Mouse (Mus musculus) stomach, embryonic 16.5 days (tissue): ENCODE results near the gene Ecd. TPM values are rescaled to one million over a fixed set of nuclear protein-coding genes. Genes with fewer than 3 reads are reported as not detected.

Experiments
- ATAC-seq: fragments of 200-750 bp; cut with Nextera tagmentation; 2 replicates; pipeline ENCODE4 v1.8.0; 2017; ENCODE audit warnings: moderate number of reproducible peaks, moderate TSS enrichment; ENCODE audit not compliant: insufficient read depth, low FRiP score
- H3K27ac ChIP-seq: fragments of 300-500 bp; sonication (generic); 2 replicates; pipeline ENCODE4 v1.5.1; 2014; ENCODE audit warnings: low read length
- H3K27me3 ChIP-seq: fragments of 300-500 bp; sonication (generic); 2 replicates; pipeline ENCODE4 v1.6.1; 2014; ENCODE audit warnings: low read length, control low read depth, mixed read lengths; ENCODE audit not compliant: control insufficient read depth, insufficient read depth
- H3K36me3 ChIP-seq: fragments of 300-500 bp; sonication (generic); 2 replicates; pipeline ENCODE4 v1.6.1; 2014; ENCODE audit warnings: low read length; ENCODE audit not compliant: control insufficient read depth, insufficient read depth
- H3K4me1 ChIP-seq: fragments of 300-500 bp; sonication (generic); 2 replicates; pipeline ENCODE4 v1.6.1; 2014; ENCODE audit warnings: low read length, control low read depth, mixed read lengths; ENCODE audit not compliant: control insufficient read depth, insufficient read depth
- H3K4me2 ChIP-seq: fragments of 300-500 bp; sonication (generic); 2 replicates; pipeline ENCODE4 v1.6.1; 2014; ENCODE audit warnings: low read depth, low read length, mixed read lengths
- H3K4me3 ChIP-seq: fragments of 300-500 bp; sonication (generic); replicated peaks from 2 replicates; pipeline ENCODE4 v1.5.1; 2014; ENCODE audit warnings: mild to moderate bottlenecking, low read length
- H3K9ac ChIP-seq: fragments of 300-500 bp; sonication (generic); 2 replicates; pipeline ENCODE4 v1.6.1; 2014; ENCODE audit warnings: low read length
- H3K9me3 ChIP-seq: fragments of 300-500 bp; sonication (generic); replicated peaks from 2 replicates; pipeline ENCODE4 v1.6.1; 2016; ENCODE audit warnings: low read length, control low read depth; ENCODE audit not compliant: control insufficient read depth
- WGBS: fragments of 180-500 bp; shearing (Covaris S2); extraction: QIAGEN DNeasy Blood & Tissue Kit; methylation state at CpG from one replicate; pipeline ENCODE4 v1.1.7; 2014; 5-methylcytosine and 5-hydroxymethylcytosine counted together
- polyA plus RNA-seq: library from polyadenylated mRNA; unstranded; fragments of >200 nt; fragmentation: Nextera tagmentation; extraction: Ambion mirVana; gene quantifications from 2 replicates; pipeline ENCODE4 v1.2.1, GENCODE M21; 2015

Ecd gene
- polyA plus RNA-seq, 1 experiment from 2014 or later: 44.1 TPM

DNA sequence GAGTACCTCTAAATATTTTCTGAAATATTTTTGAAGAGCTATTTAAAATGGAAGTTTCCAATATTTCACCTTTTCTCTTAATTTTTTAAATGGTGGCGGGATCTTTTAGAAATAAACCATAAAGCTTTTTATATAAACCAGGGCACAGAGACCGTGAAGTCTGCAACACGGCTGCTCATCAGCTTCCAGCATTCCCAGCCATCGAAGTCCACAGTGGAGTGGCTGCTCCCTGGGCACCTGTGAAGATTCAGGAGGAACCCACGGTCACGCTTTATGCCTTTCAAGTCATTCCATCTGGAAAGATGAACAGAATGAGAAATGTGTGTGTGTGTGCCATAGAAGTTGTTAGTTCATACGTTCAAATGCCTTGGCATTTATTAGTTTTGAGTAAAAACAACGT lies 53.0 kb downstream of the Ecd start:
- H3K27me3 ChIP-seq: no peaks in the 10 kb centered on the region
- peak overlapping the region; percentile 75 for H3K4me2 ChIP-seq
- H3K4me1 ChIP-seq: peaks cover 7% of the 10 kb centered on the region
- ATAC-seq: no peak
- H3K27ac ChIP-seq: no peak overlapping the region
- 37% methylated on average over 8 of the region's 8 CpGs for WGBS
- H3K36me3 ChIP-seq: no peaks in the 10 kb centered on the region
- no peaks in the 10 kb centered on the region for H3K9me3 ChIP-seq
- peak overlapping the region; percentile 63 for H3K9ac ChIP-seq
- peak overlapping the region; percentile 67 for H3K4me3 ChIP-seq

DNA sequence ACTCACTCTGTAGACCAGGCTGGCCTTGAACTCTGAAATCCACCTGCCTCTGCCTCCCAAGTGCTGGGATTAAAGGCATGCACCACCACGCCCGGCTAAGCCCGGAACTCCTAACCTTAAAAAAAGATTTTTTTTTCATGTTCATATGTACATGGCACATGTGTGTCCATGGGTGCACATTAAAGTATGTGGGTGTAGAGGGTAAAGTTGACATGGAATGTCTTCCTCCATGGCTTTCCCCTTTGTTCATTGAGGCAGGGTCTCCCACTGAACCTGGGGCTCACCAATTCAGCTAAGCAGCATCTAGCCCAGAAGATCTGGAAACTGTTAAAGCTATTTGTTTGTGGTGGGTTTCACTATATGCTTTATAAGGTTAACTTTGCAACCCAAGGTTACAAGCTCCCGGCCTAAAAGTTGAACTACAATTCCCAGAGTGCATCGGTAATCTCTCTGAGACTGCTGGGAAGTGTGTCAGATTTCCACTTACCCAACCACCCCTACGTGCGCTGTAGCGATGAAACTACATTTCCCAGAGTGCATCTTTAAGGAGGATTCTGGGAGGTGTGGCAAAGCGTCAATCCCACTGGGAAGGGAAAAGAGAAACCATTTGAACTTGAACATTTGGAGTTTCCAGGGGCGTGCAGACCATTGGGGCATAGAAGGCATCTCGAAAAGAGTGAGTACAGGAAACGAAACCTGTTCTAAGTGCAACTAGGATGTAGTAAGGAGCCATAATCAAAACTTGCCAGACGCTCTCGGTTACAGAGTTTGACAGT lies 53.6 kb downstream of the Ecd start, which contains the start of gene Nudt13:
TSS of gene Nudt13 (plus strand) at position 581 of the 776 bp plus-strand sequence.
- ATAC-seq: peak; percentile 95
- 22% methylated on average over 14 of the region's 14 CpGs for WGBS
- Histone ChIP-seq H3K9ac (peak within 1 kb of the TSS; percentile 63), H3K4me2 (peak within 1 kb of the TSS; percentile 75), H3K27ac (no peak within 1 kb of the TSS), H3K4me1 (peaks cover 7% of the 10 kb centered on the region), H3K4me3 (peak within 1 kb of the TSS; percentile 67), H3K27me3 (no peaks in the 10 kb centered on the region), H3K9me3 (no peaks in the 10 kb centered on the region), H3K36me3 (no peaks in the 10 kb centered on the region)

DNA sequence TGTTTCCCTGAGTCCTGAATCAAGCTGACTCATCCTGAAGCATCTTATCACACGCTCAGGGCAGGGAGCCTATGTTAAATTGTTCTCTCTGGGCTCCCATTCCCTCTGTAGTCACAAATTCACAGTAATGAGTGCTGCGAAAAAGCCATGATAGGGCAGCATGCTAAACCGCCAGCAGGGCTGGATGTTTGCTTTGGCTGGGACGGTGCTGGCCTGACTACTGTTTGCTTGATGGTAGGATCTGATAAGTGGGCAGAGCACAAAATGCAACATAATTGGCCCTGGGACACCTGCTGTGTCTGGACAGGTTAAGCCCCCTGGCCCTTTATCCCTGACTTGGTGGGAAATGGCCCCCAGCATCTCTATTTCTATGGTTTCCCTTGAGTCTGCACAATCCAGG lies 56.5 kb downstream of the Ecd start:
- 53% methylated on average over 4 of the region's 4 CpGs for WGBS

More for the DNA sequence above, 56.5 kb downstream of the Ecd start:
- no peaks in the 10 kb centered on the region for H3K27me3 ChIP-seq
- H3K9me3 ChIP-seq: no peaks in the 10 kb centered on the region
- no peak for ATAC-seq
- H3K36me3 ChIP-seq: no peaks in the 10 kb centered on the region
- no peak overlapping the region for H3K27ac ChIP-seq
- no peak overlapping the region for H3K4me2 ChIP-seq
- H3K9ac ChIP-seq: no peak overlapping the region
- no peak overlapping the region for H3K4me3 ChIP-seq
- H3K4me1 ChIP-seq: peaks cover 7% of the 10 kb centered on the region

Other genes with a start within 250 kb of the Ecd start
- gene Saysd1, start 209.6 kb downstream of the Ecd start, polyA plus RNA-seq: 12.9 and 13.5 TPM in 2 replicates
- gene Kcnk5, start 166.3 kb downstream of the Ecd start, polyA plus RNA-seq: 8.7 and 9.5 TPM in 2 replicates
- gene Kcnk16, start 78.9 kb downstream of the Ecd start, polyA plus RNA-seq: 8.0 and 9.8 TPM in 2 replicates
- 13.9 and 14.9 TPM in 2 replicates for gene Nudt13, start 53.4 kb downstream of the Ecd start, polyA plus RNA-seq
- gene Fam149b, start within 50 bp of the Ecd start, polyA plus RNA-seq: 28.5 and 29.5 TPM in 2 replicates
- 118 and 119 TPM in 2 replicates for gene Dnajc9, start 40.8 kb upstream of the Ecd start, polyA plus RNA-seq
- gene Mrps16, start 45.5 kb upstream of the Ecd start, polyA plus RNA-seq: 80.0 and 85.7 TPM in 2 replicates
- 0.17 and 0.94 TPM in 2 replicates for gene Cfap70, start 104.1 kb upstream of the Ecd start, polyA plus RNA-seq
- 76.4 and 86.2 TPM in 2 replicates for gene Anxa7, start 132.0 kb upstream of the Ecd start, polyA plus RNA-seq
- gene Mss51, start 148.8 kb upstream of the Ecd start, polyA plus RNA-seq: 0.52 and 0.56 TPM in 2 replicates
- 22.5 and 27.5 TPM in 2 replicates for gene Ppp3cb, start 198.5 kb upstream of the Ecd start, polyA plus RNA-seq